Mouse (Mus musculus): ENCODE results near the gene Armt1.

Armt1 gene

DNA sequence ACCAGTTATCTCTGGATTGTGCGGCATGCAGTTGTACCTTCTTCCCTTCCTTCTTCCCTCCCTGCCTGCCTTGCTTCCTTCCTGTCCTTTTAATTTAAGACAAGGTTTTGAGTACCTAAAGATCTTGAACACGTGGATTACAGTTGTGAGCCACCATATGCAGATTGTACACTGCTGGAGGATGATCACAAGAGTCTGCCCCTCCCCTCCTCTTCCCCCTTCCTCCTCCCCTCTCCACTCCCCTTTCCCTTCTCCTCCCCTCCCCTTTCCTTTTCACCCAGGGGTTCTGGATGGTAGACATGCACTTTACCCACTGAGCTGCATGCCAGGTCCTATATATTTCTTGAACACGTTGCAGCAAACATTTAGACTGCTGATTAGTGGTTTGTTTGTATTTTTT lies 3.1 kb downstream of the Armt1 start:
- DNase-seq = no peak

DNA sequence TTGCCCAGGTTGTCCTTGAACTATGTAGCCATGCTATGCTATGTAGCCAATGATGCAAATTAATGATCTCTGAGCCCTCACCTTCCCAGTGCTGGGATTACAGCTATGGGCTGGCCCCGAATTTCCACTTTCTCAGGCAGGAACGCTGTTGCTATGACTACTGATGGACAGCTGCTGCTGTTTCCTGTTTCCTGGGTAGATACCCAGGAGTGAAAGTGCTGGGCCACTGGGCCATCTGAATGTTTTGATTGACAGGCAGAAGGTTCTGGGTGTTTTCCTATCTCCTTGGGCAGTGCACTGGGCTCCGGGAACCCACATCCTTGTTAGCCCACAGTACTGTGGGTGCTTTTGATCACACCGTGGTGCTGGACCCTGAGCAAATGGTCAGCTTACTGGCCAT lies 24.1 kb downstream of the Armt1 start:
- DNase-seq = no peak

DNA sequence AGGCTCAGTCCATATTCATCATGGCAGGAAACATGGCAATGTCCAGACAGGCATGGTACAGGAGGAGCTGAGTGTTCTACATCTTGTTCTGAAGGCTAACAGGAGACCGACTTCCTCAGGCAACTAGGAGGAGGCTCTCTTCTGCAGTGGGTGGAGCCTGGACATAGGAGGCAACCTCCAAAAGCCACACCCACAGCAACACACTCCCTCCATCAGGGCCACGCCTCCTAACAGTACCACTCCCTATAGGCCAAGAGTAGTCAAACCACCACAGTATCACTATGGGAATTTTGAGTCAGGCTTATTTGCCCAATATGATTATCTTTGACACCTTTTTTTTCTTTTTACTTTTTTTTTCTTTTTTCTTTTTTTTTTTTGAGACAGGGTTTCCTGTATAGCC lies 27.9 kb downstream of the Armt1 start:
- no peak for DNase-seq

DNA sequence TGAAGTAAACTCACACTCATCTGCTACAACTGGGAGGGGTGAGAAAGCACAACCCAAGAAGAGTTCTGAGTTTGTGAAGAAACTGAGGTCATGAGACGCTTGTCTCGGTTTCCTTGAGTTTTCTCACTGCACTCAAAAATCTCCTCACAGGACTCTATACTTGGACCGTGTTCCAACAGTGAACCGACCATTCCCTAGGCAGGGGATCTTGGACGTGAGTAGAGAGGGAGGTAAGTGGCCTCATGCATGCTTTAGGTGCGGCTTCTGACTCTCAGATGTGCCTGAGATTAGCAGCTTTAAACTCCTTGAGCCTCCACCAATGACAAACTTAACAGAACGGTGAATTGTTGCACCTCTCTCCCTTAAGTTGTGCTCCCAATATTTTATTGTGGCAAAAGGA lies 33.5 kb downstream of the Armt1 start:
- DNase-seq = no peak

DNA sequence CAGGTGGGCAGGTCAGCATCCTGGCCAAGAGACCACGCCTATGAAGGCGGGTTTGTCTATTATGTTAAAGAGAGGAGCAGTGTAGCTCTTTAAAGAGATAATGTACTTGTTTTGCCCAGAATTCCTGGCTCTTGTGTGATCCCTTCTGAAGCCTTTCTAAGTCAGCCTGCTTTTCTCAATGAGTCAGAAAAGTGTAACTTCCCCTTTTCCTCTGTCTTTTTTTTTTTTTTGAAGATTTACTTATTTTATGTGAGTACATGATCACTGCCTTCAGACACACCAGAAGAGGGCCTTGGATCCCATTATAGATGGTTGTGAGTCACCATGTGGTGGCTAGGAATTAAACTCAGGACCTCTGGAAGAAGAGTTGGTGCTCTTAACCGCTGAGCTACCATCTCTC lies 37.1 kb downstream of the Armt1 start:
- no peak for DNase-seq

DNA sequence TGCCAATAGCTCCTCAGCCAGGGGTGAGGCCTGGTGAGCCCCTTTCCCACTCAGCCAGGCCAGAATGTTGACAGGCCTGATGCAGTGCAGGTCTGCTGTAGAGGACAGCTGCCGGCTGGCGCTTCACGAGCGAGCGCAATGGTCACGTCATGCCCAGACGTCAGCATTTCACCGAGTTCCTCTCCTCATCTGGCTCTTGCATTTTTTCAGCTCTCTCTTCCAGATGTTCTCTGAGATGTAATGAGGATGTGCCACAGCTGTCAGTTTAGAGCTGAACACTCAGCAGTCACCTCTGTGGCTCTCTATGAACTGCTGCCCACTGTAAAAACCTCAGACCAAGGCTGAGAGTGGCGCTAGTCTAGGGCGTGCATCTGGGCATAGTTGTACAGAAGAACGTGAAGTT lies 41.3 kb downstream of the Armt1 start:
- DNase-seq = no peak

DNA sequence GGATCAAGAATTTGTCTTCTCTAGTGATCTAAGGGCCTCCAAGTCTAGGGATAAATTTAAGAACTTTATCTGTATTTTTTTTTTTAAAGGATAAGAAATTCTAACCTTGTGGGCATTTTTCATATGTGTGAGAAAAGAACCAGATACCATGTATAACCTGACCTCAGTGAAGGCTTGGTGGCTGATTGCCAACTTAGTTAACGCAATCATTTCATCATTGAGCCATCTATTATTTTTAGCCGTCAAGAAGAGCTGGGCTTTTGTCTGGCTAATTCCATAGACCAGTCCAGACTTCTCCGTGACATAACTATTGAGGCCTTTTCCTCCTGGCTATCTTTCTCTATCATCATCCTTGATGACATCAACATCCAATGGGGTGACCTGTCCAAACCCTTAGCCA lies 43.2 kb downstream of the Armt1 start:
- no peak for DNase-seq

DNA sequence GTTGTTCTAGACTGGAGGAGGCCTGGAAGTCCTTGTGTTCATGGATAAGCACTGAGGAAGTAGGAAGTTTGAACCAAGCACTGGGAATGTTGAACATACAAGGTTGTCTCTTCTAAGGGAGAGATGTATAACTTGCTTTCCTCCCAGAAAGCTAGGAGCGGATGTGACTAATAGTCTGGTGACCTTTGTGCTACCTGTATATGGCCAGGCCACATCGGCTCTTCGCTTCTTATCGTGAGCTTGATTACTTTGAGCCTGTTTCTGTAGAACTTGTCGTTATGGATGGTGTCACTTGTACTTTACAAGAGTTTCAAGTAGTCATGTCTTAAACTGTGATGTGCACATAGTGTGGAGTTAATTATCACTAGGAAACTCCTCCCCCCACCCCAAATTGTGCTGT lies 44.3 kb downstream of the Armt1 start:
- no peak for DNase-seq

DNA sequence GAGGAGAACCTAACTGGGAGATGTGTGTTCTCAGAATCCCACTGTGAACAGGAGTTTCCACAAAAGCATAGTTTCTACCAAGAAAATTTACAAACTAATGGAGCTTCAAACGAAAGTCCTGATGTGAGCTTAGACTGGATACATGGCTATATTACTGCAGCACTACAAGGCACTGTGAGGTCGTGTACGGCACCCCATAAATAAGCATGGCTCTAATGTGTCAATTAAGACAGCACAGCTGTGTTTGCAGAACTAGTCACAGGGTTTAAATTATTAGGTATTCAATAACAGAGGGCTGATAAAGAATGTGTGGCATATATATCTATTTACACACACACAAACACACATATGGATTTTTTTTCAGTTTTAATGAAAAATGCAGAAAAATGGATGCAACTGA lies 48.7 kb downstream of the Armt1 start:
- DNase-seq = no peak

DNA sequence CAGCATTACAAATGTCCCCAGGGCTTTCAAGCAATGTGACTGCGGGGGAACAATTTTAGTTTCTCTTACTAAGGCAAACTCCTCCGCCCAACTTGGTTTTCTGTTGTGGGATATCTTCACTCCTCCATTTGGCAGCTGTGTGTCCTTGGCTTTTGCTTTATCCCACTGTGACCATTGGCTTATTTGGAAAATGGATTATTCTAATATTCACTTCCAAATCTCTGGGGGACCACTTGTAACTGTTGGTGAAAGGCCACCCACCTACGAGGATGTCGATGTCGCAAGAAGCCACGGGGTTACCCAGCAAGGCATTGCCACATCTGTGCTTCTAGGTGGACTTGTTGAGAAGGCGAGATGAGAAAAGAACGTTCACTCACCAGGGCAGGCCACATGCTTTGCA lies 49.4 kb downstream of the Armt1 start:
- DNase-seq = no peak

DNA sequence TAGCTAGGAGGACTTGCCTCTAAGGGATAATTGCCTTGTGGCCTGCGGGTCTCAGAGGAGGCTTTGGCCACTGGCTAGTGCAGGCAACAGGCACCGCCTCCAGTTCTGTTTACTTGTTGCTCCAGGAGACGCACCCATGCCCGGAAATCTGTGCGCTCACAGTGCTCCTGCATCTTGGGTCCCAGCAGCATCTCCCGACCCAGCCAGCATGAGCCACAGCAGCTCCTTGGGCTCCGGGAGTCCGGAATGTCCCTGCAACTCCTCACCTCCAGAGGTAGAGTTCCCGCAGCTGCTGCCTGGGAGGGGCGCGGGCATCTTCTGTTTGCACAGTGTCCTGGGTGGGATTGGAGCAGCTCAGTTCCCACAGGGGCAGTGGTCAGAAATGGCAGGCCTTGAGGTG lies 50.1 kb downstream of the Armt1 start, which contains the start of gene Ccdc170:
Gene Ccdc170 (plus strand): TSS at position 148 of the 400 bp plus-strand sequence.
- DNase-seq = no peak

DNA sequence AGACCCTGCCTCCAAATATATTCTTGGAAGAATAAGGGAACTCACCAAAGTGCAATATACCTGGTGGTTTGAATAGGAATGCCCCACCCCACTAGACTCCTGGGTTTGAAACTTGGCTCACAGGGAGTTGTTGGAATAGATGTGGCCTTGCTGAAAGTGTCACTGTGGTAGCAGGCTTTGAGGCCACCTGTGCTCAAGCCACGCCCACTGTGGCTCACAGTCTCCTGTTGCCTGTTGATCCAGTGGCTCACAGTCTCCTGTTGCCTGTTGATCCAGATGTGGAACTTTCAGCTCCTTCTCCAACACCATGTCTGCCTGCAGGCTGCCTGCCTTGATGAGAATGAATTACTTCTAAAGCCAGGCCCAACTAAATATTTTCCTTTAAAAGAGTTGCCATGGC lies 51.6 kb downstream of the Armt1 start:
- DNase-seq = no peak

DNA sequence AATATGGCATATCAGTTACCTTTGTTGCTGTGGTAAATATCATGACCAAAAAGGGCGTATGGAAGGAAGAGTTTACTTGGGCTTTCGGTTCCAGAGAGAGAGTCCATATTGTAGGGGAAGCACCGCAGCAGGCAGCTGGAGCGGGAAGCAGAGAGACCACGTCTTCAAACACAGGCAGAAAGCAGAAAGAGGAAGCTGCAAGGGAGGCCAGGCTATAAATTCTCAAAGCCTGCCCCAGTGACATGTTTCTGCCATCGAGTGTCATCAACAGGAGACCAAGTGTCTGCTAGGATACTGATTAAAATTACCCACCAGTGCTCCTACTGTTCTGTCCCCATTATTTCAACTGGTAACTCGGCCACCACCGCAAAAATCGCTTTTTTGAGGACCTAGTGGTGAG lies 52.7 kb downstream of the Armt1 start:
- DNase-seq = no peak

DNA sequence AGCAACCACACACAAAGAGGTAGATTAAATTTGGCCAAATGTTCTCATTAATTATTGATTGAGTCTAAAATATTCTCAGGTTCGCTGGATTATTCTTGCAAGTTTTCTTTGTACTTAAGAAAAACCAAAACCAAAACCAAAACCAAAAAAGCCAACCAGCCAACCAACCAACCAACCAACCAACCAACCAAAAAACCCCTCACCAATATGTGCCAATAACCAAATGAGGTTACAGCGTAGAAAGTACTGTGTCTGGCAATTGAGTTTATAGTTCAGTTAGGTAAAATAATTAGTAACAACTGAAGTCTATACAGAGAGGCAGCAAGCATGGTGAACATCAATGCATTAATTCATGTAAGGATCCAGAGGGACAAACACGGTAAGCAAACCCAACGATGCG lies 57.6 kb downstream of the Armt1 start:
- DNase-seq = no peak

DNA sequence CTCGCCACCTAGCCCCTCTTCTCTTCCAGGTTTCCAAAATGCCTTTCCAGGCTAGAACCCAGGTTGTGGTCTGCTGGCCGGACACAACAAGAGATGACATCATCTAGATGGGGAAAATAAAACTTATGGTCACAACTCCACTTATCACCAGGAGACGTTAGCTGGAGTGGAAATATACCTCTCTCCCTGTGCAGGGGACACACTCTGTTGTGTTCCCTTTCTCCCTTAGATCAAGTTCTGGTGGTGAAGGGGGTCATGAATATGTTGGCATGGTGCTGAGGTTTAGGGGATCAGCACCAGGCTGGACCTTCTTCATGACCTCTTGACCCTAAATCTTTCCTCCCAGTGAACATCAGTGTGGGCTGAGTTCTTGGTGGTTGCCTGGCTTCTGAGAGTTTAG lies 59.0 kb downstream of the Armt1 start:
- DNase-seq = no peak

DNA sequence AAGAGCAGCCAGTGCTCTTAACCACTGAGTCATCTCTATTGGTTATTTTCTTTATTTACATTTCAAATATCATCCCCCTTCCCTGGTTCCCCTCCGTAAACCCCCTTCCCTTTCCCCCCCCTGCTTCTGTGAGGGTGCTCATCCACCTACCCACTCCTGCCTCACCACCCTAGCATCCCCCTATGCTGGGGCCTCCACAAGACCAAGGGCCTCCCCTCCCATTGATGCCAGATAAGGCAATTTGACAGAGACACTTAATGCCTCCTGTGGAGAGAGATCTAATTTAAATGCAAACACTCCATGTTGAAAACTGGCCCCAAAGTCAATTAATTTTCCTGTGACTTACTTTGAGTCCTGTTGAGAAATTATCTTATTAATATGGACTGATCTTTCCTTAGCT lies 59.8 kb downstream of the Armt1 start:
- no peak for DNase-seq

DNA sequence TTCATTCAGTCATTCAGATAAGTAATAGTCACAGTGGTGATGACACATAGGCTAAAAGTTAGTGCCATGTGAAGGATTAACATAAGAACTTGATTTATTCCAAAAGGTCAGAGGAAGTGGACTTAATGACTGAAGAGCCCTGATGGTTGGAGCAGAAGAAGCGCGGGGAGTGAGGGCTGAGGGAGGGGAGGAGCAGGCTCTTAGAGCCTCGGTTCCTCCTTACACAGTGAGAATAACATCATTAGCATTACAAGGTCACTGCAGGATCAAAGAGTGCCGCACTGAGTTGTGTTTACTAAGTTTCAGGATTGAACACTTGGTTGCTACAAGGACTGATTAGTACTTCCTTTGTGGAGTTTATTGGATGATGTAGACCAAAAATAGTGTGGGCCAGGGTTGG lies 60.6 kb downstream of the Armt1 start:
- no peak for DNase-seq

DNA sequence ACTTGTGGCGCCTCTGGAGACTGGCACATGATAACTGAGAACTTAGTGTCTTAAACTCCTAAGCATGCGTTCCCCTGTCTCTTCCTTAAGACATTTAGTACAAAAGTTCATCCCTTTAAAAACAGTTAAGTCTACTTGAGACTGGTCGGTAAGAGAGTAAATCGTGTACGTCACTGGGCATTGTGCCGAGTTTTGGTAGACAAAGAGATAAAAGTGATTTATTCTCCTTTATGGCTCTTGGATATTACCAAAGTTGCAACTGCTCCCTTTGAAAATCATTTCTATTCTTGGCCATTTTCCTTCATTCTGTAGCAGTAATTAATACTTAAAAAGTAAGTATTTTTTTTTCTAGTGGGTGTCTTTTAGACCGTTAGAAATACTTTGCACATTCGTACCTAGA lies 71.0 kb downstream of the Armt1 start:
- no peak for DNase-seq
